Mouse (Mus musculus) ES-E14 (cell line): ENCODE data around the gene Prol1.
"Not testable (repeated sequence)": the region's sequence is repeated elsewhere in the genome, so short reads cannot be mapped to it uniquely, and the experiment has no call there.

Experiments
- CHD2 ChIP-seq: IDR thresholded peaks from 2 replicates; pipeline ENCODE4 v1.6.1; 2014; ENCODE audit warnings: mild to moderate bottlenecking, low read depth, low read length, inconsistent platforms
- HCFC1 ChIP-seq: IDR thresholded peaks from 2 replicates; pipeline ENCODE4 v1.6.1; 2012; ENCODE audit warnings: low read length, inconsistent platforms, borderline replicate concordance; ENCODE audit not compliant: insufficient read depth
- MAFK ChIP-seq: IDR thresholded peaks from 2 replicates; pipeline ENCODE4 v1.6.1; 2014; ENCODE audit warnings: mild to moderate bottlenecking, low read depth, low read length, inconsistent platforms; ENCODE audit not compliant: insufficient read depth
- ZC3H11A ChIP-seq: IDR thresholded peaks from 2 replicates; pipeline ENCODE4 v1.6.1; 2012; ENCODE audit warnings: low read depth, mild to moderate bottlenecking, inconsistent platforms, low read length, borderline replicate concordance
- ZNF384 ChIP-seq: IDR thresholded peaks from 2 replicates; pipeline ENCODE4 v1.6.1; 2012; ENCODE audit warnings: low read depth, low read length, inconsistent platforms

DNA sequence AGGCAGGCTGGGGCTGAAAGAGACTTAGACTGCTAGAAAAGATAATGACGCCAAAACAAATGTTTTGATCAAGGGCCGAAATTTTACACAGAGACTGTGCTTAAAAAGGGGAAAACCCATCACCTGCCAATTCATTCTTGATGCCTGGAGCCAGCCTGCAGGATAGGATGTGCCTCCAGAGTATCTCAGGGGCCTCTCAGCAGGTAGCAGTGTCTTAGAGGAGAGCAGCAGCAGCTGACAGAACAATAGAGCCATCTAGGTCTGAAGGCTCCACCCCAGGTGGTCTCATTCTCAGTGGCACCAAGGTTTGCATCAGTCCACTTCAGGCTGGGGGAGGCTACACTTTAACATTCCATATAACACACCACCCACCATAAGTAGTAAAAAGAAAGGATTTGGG is 31.4 kb downstream of the Prol1 start:
- TF ChIP-seq ZNF384, CHD2, ZC3H11A, HCFC1, MAFK: not testable (repeated sequence)
